Mouse (Mus musculus): ENCODE measurements around the gene 2610528J11Rik.
A peak's percentile ranks its signal among the peaks of the same experiment; 100 is the strongest.

Gene 2610528J11Rik

GRCm38 (mm10) chr4:118539904-118540303, 13.1 kb downstream of the 2610528J11Rik start:
- DNase-seq (ENCODE audit: low read depth in 2 of 2, low spot score in 2 of 2) = no peak

DNA sequence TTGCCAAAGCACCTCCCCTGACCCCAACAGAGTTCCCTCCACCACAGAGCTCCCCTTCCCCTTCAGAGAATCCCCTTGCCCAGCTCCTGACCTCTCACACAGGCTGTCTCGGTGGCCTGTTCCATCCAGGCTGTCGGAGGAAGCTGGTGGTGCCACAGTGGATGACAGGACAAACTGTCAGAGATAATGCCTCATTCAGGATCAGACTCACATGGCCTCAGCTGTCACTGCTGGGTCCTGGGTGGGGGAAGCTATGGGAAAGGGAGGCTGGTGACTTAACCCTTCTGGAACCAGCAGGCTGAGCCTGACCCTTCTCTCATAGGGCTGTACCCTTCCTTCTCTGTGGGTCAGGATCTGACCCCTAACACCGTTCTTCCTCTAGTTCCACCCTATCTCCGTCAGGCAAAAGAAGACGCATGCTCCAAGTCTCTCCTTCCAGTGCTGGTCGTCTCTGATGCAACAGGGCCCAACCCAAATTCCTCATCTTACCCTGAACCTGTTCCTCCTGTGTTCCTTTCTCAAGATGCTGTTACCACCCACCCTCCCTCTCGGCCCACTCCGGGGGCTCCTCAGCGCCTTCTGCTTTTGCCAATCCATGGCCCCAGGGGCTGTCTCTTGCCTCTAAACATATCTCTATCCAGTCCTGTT, 15.8 kb downstream of the 2610528J11Rik start:
- DNase-seq (ENCODE audit: low read depth in 2 of 2, low spot score in 2 of 2) = no peak

DNA sequence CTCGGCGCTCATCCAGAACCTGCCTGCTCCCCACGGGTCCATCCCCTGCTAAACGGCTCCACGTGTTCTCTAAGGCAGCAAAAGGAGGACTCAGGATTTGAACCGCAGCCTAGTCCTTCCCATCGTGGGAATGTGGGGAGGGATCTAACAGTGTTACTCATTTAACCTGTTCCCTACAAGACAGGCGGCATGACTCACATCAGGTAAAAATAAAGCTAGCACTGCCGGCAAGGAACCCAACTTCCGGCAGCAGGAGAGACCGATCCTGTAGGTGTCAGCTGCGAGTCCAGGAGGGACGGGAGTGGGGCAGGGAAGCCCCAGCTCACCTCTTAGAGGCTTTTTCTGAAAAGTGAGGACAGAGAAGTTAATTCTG, 16.3 kb downstream of the 2610528J11Rik start:
- DNase-seq (ENCODE audit: low read depth in 2 of 2, low spot score in 2 of 2) = peak in 1 of 2 experiments; percentile 3

DNA sequence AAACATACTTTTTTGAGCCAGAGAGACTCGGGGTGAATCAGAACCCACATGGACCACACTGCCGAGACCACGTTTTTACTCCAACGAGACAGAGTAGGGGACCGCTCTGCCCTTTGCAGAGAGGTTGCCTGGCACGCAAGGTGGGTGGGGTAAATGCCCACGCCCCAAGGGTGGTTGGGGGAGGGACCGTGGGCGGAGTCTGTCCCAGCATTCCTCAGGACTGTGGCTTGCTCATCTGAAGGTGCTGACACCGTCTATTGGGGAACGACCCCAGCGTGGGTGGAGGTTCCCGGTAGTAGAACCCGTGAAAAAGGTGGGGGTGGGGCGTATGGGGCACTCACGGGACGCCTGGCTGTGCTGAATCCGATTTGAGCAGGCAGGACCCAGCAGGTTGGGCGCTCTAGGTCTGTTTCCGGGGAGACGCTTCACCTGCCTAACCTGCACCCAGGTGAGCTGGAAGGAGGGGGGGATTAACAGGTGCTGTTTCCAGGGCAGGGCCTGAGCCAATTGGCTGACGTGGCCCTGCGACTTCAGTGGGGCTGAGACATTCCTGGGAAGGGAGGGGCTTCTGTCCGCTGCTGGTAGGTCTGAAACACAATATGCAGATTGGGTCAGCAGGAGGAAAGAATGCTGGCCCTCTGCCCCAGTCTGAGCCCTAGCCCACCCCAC, 16.9 kb downstream of the 2610528J11Rik start, which contains the start of gene Tmem125:
Gene Tmem125, minus strand, starts transcription at position 453 of the 669 bp plus-strand sequence.
- DNase-seq (ENCODE audit: low read depth in 2 of 2, low spot score in 2 of 2) = peak in 1 of 2 experiments; percentile 10

DNA sequence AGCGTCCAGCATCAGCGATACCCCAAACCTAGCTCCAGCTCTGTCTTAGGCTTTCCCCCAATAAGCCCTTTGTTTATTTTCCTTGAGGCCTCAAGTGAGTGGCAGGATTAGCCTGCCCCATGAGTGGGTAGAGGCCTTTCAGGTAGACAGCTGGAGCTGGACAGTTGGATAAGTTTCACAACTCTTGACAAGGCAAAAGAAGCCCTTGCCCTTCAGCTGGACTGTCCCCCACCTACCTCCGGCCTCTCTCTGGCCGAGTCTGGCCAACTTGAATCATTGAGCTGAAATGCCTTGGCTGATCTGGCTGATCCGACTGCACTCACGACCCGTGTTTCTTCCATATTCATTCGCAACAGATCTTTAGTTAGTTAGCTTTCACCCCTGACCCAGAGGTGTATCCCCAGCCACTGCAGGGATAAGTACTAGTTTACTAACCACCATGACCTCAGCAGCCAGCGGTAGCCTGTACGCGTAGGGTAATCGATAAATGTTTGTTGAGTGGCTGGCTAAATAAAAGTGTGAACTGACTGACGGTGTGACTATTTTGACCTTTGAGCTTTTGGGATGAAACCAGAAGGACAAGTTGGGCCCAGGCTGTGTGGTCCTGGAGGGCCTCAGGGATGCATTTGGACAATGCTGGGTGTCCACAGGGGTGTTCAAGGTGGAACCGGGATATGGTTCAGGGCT, 17.8 kb downstream of the 2610528J11Rik start:
- DNase-seq (ENCODE audit: low read depth in 2 of 2, low spot score in 2 of 2) = no peak

GRCm38 (mm10) chr4:118547424-118548129, 20.8 kb downstream of the 2610528J11Rik start:
- peak; percentile 44 to 61 for DNase-seq (ENCODE audit: low read depth in 2 of 2, low spot score in 2 of 2)

DNA sequence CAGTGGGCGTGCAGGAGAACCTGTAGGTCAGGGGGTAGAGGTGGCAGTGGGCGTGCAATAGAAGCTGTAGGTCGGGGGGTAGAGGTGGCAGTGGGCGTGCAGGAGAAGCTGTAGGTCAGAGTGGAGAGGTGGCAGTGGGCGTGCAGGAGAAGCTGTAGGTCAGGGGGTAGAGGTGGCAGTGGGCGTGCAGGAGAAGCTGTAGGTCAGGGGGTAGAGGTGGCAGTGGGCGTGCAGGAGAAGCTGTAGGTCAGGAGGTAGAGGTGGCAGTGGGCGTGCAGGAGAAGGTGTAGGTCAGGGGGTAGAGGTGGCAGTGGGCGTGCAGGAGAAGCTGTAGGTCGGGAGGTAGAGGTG, 21.3 kb downstream of the 2610528J11Rik start:
- DNase-seq (ENCODE audit: low read depth in 2 of 2, low spot score in 2 of 2) = peak in 1 of 2 experiments; percentile 32

- no peak for DNase-seq (ENCODE audit: low read depth in 2 of 2, low spot score in 2 of 2)
Measured at GRCm38 (mm10) chr4:118553039-118553649, 26.3 kb downstream of the 2610528J11Rik start.

- no peak for DNase-seq (ENCODE audit: low read depth in 2 of 2, low spot score in 2 of 2)
Measured at GRCm38 (mm10) chr4:118564062-118564925, 37.5 kb downstream of the 2610528J11Rik start.

- no peak for DNase-seq (ENCODE audit: low read depth in 2 of 2, low spot score in 2 of 2)
Measured at GRCm38 (mm10) chr4:118564926-118565279, 38.1 kb downstream of the 2610528J11Rik start.

DNA sequence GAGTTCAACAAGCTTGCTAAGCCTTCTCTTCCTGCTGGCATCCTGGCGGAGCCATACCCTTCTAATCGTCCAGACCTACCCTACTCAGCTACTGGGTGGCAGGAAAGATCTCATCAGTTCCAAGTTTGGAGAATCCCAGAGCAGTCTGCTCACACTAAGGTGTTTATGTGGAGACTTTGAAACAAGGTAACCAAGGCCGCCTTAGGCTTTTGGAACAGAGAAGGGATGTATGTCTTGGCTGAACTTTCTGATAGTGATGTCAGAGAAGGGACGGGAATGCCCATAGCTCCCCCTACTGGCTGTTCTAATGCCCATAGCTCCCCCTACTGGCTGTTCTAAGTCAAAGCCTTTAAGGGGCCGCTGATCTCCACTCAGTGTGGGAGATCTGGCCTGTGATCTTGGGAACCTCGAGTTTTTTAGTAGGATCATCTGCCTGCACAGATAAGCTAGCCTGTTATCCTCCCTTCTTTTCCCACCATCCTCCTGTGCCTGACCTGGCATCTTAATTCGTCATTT, 39.4 kb downstream of the 2610528J11Rik start:
- DNase-seq (ENCODE audit: low read depth in 2 of 2, low spot score in 2 of 2) = peak; percentile 21 to 28

GRCm38 (mm10) chr4:118568709-118569108, 41.9 kb downstream of the 2610528J11Rik start:
- DNase-seq (ENCODE audit: low read depth in 2 of 2, low spot score in 2 of 2) = no peak

- DNase-seq (ENCODE audit: low read depth in 2 of 2, low spot score in 2 of 2) = no peak
Measured at GRCm38 (mm10) chr4:118569320-118569719, 42.5 kb downstream of the 2610528J11Rik start.

DNA sequence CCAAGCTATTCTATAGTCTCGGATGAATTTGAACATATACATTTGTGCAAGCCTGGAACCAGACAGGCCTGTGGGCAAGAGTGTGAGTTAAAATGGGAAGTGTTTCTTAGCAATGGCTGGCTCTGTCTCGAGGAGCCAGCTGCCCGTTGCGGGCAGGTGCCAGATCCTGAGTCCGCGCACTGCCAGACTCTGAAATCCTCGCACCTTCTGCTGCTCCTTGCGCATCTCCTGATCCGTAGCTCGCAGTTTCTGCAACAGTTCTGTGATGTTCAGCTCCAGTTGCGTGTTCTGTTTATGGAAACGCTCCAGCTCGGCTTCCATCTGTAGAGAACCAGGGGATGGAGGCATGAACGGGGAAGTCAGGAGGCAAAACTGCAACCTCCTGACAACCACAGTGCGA, 44.6 kb downstream of the 2610528J11Rik start:
- no peak for DNase-seq (ENCODE audit: low read depth in 2 of 2, low spot score in 2 of 2)

- peak; percentile 42 to 48 for DNase-seq (ENCODE audit: low read depth in 2 of 2, low spot score in 2 of 2)
Measured at GRCm38 (mm10) chr4:118576097-118576496, 49.3 kb downstream of the 2610528J11Rik start.

DNA sequence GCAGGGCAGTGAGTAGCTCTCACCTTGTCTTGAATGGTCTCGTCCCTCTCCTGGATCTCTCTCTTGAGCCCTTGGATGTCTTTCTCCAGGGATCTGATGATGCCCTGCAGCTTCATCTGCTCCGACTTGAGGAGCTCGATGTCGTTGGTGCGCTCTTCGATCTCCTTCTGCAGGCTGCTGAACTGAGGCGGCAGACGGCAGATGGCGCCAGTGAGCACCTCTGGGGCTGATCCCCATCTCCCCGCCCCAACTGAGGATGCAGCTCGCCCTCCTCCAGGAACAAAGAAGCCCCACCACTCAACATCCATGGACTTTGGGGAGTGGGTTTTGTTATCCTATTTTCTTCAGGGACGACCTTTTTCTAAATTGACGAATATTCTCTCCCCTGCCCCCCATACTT, 52.5 kb downstream of the 2610528J11Rik start:
- DNase-seq (ENCODE audit: low read depth in 2 of 2, low spot score in 2 of 2) = no peak
